Mouse (Mus musculus) midbrain, embryonic 16.5 days (tissue): ENCODE measurements at regions not wholly inside any gene's neighbourhood (a gene's known extent, or its start where the extent isn't known, plus 50 kb on each side); places are given as distances from the start of the nearest gene placed in this dataset.
A peak's percentile ranks its signal among the peaks of the same experiment; 100 is the strongest.

Source experiments
- ATAC-seq: fragments of 200-750 bp; cut with Nextera tagmentation; 2 replicates; pipeline ENCODE4 v1.8.0; 2017; ENCODE audit warnings: moderate TSS enrichment
- H3K27ac ChIP-seq: fragments of 300-500 bp; sonication (generic); 2 replicates; pipeline ENCODE4 v1.5.1; 2014; ENCODE audit warnings: mild to moderate bottlenecking, low read length, mixed read lengths
- H3K27me3 ChIP-seq: fragments of 300-500 bp; sonication (generic); 2 replicates; pipeline ENCODE4 v1.6.1; 2014; ENCODE audit warnings: low read depth, low read length, mixed read lengths; ENCODE audit not compliant: control insufficient read depth, insufficient read depth
- H3K36me3 ChIP-seq: fragments of 300-500 bp; sonication (generic); 2 replicates; pipeline ENCODE4 v1.6.1; 2014; ENCODE audit warnings: mild to moderate bottlenecking, low read length, moderate library complexity, mixed read lengths; ENCODE audit not compliant: control insufficient read depth, insufficient read depth
- H3K4me1 ChIP-seq: fragments of 300-500 bp; sonication (generic); 2 replicates; pipeline ENCODE4 v1.6.1; 2014; ENCODE audit warnings: mild to moderate bottlenecking, low read length, mixed read lengths; ENCODE audit not compliant: control insufficient read depth, insufficient read depth
- H3K4me2 ChIP-seq: fragments of 300-500 bp; sonication (generic); 2 replicates; pipeline ENCODE4 v1.6.1; 2014; ENCODE audit warnings: mild to moderate bottlenecking, low read length, mixed read lengths
- H3K4me3 ChIP-seq: fragments of 300-500 bp; sonication (generic); 2 replicates; pipeline ENCODE4 v1.5.1; 2014; ENCODE audit warnings: low read depth, mild to moderate bottlenecking, low read length, moderate library complexity, mixed read lengths
- H3K9ac ChIP-seq: fragments of 300-500 bp; sonication (generic); 2 replicates; pipeline ENCODE4 v1.6.1; 2014; ENCODE audit warnings: low read depth, low read length, mixed read lengths
- H3K9me3 ChIP-seq: fragments of 300-500 bp; sonication (generic); replicated peaks from 2 replicates; pipeline ENCODE4 v1.6.1; 2014; ENCODE audit warnings: mild to moderate bottlenecking, low read length, mixed read lengths; ENCODE audit not compliant: control insufficient read depth, poor library complexity, severe bottlenecking
- WGBS: fragments of 180-500 bp; shearing (Covaris S2); extraction: QIAGEN DNeasy Blood & Tissue Kit; methylation state at CpG from one replicate; pipeline ENCODE4 v1.1.7; 2014; 5-methylcytosine and 5-hydroxymethylcytosine counted together

DNA sequence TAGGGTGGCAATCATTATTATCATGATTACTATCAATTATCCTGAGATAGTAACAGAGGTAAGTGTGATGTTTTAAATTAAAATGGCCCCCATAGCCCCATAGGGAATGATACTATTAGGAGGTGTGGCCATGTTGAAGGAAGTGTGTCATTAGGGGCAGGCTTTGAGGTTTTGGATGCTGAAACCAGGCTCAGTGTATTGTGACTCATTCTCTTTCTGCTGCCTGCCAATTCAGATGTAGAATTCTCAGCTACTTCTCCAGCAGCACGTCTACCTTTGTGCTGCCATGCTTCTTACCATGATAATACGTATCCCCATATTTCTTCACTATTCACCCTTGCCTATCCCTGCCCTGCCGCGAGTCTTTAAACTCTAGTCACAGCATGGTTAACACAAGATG is 195.1 kb downstream of the Pten start:
- Histone ChIP-seq H3K4me1 (no peaks in the 10 kb centered on the region), H3K36me3 (no peaks in the 10 kb centered on the region), H3K27ac (no peak overlapping the region), H3K9ac (no peak overlapping the region), H3K9me3 (no peaks in the 10 kb centered on the region), H3K4me3 (no peak overlapping the region), H3K4me2 (no peak overlapping the region), H3K27me3 (no peaks in the 10 kb centered on the region)
- 87% methylated on average over 4 of the region's 4 CpGs for WGBS
- ATAC-seq = no peak

- Histone ChIP-seq H3K36me3 (no peaks in the 10 kb centered on the region), H3K4me1 (no peaks in the 10 kb centered on the region), H3K27ac (no peak overlapping the region), H3K4me3 (no peak overlapping the region), H3K9ac (no peak overlapping the region), H3K9me3 (no peaks in the 10 kb centered on the region), H3K27me3 (no peaks in the 10 kb centered on the region), H3K4me2 (no peak overlapping the region)
- WGBS = 89% methylated on average over 11 of the region's 11 CpGs
- no peak for ATAC-seq
These were observed 195.8 kb downstream of the Pten start for GRCm38 (mm10) chr19:32952928-32953687.

DNA sequence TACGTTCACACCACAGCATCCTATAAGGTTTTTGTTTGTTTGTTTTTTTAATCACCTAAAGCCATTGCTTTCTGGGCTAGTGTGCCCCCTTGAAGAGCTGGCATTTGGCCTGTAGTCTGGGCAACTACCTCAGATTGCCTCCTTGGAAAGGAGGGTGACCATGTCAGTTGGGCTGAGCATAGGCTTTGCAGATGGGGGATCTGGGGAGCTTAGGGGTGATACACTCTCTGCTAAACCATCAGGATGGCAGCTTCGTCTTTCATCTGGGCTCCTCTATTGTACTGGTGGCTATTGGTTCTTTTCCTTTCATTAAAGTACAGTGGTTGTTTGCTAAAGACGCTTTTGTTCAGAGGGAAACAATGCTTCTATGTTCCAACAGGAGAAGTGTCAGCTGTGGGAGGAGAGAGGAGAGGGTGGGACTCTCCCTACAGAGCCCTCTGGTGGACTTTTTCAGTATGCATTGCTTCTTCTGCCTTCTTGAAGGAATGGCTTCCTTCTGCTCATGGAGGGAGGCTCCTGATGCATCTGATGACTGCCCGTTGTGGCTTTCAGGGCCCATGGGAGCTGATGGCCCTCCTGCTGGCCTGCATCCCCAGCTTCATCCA is 196.8 kb downstream of the Pten start:
- no peak for ATAC-seq
- 41% methylated on average over 4 of the region's 4 CpGs for WGBS

GRCm38 (mm10) chr19:32954942-32955341 is 197.6 kb downstream of the Pten start:
- H3K27me3 ChIP-seq = no peaks in the 10 kb centered on the region
- H3K36me3 ChIP-seq = no peaks in the 10 kb centered on the region
- no peak overlapping the region for H3K9ac ChIP-seq
- H3K9me3 ChIP-seq = no peaks in the 10 kb centered on the region
- no peak overlapping the region for H3K4me2 ChIP-seq
- no peak for ATAC-seq
- no peak overlapping the region for H3K4me3 ChIP-seq
- no peak overlapping the region for H3K27ac ChIP-seq
- 96% methylated on average over 3 of the region's 3 CpGs for WGBS
- H3K4me1 ChIP-seq = no peaks in the 10 kb centered on the region

More for the DNA sequence above, 196.8 kb downstream of the Pten start:
- H3K4me2 ChIP-seq = no peak overlapping the region
- no peak overlapping the region for H3K4me3 ChIP-seq
- H3K4me1 ChIP-seq = no peaks in the 10 kb centered on the region
- no peaks in the 10 kb centered on the region for H3K27me3 ChIP-seq
- no peaks in the 10 kb centered on the region for H3K9me3 ChIP-seq
- H3K27ac ChIP-seq = no peak overlapping the region
- no peaks in the 10 kb centered on the region for H3K36me3 ChIP-seq
- H3K9ac ChIP-seq = no peak overlapping the region

- no peaks in the 10 kb centered on the region for H3K27me3 ChIP-seq
- no peak overlapping the region for H3K9ac ChIP-seq
- no peaks in the 10 kb centered on the region for H3K36me3 ChIP-seq
- no peak overlapping the region for H3K4me3 ChIP-seq
- WGBS = 5% methylated on average over 9 of the region's 9 CpGs
- no peak overlapping the region for H3K27ac ChIP-seq
- H3K4me2 ChIP-seq = peak overlapping the region; percentile 38
- H3K4me1 ChIP-seq = no peaks in the 10 kb centered on the region
- no peaks in the 10 kb centered on the region for H3K9me3 ChIP-seq
- ATAC-seq = no peak
These were observed 199.0 kb downstream of the Pten start for GRCm38 (mm10) chr19:32956143-32956915.

DNA sequence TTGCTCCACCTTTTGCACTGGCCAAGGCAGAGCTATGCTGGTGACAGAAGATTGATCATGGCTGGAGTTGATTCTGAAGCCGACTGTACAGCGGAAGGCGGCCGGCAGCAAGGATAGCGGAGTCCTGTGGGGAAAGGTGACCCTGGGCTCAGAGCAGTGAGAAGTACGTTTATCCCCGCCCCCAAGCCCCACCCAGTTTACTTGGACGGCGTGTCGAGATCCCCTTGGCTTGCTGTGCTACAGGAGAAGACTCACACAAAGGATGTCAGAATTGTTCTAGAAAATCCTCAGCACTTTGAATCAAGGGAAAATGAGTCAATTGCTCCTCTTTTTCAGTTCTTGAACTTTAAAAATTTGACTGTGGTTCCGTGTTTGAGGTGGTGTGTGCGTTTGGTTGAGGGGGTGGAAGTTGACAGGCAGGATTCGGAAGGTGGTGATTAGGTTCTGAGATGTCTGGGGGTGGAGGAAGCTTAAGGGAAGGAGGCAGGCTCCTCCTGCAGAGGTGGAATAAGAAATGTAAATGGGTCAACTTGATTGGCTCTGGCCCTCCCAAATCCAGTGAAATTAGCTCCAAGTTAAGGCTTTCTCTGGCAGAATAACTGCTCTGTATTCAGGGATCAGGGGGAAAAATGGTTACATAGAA is 199.7 kb downstream of the Pten start:
- no peaks in the 10 kb centered on the region for H3K4me1 ChIP-seq
- no peak overlapping the region for H3K9ac ChIP-seq
- no peak overlapping the region for H3K4me3 ChIP-seq
- H3K36me3 ChIP-seq = no peaks in the 10 kb centered on the region
- no peak overlapping the region for H3K27ac ChIP-seq
- no peaks in the 10 kb centered on the region for H3K27me3 ChIP-seq
- ATAC-seq = no peak
- 9% methylated on average over 13 of the region's 13 CpGs for WGBS
- H3K9me3 ChIP-seq = no peaks in the 10 kb centered on the region
- H3K4me2 ChIP-seq = peak overlapping the region; percentile 38

- ATAC-seq = no peak
- H3K27ac ChIP-seq = no peak overlapping the region
- no peaks in the 10 kb centered on the region for H3K27me3 ChIP-seq
- no peak overlapping the region for H3K4me3 ChIP-seq
- H3K9ac ChIP-seq = no peak overlapping the region
- no peaks in the 10 kb centered on the region for H3K36me3 ChIP-seq
- no peaks in the 10 kb centered on the region for H3K9me3 ChIP-seq
- H3K4me2 ChIP-seq = no peak overlapping the region
- WGBS = 97% methylated on average over 4 of the region's 4 CpGs
- H3K4me1 ChIP-seq = no peaks in the 10 kb centered on the region
These were observed 201.0 kb downstream of the Pten start for GRCm38 (mm10) chr19:32958276-32958675.

- WGBS = 95% methylated on average over 4 of the region's 4 CpGs
- H3K4me2 ChIP-seq = no peak overlapping the region
- H3K36me3 ChIP-seq = no peaks in the 10 kb centered on the region
- H3K27ac ChIP-seq = no peak overlapping the region
- no peaks in the 10 kb centered on the region for H3K9me3 ChIP-seq
- H3K4me1 ChIP-seq = no peaks in the 10 kb centered on the region
- H3K27me3 ChIP-seq = no peaks in the 10 kb centered on the region
- no peak overlapping the region for H3K4me3 ChIP-seq
- ATAC-seq = no peak
- H3K9ac ChIP-seq = no peak overlapping the region
These were observed 201.5 kb downstream of the Pten start for GRCm38 (mm10) chr19:32958791-32959190.

DNA sequence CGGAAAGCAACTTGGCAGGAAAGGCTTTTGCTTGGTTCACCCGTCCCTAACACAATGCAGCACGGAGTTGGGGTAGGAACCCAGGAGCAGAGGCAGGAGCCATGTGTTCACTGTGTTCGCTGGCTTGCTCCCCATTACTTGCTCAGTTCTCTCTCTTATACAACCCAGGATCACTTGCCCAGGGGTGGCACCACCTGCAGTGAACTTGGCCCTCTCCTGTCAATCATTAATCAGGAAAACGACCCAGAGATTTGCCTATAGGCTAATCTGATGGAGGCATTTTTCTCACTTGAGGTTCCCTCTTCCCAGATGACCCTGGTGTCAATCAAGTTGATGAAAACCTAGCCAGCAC is 202.5 kb downstream of the Pten start:
- H3K27me3 ChIP-seq = no peaks in the 10 kb centered on the region
- no peaks in the 10 kb centered on the region for H3K9me3 ChIP-seq
- H3K9ac ChIP-seq = no peak overlapping the region
- WGBS = 65% methylated on average over 5 of the region's 5 CpGs
- H3K4me1 ChIP-seq = no peaks in the 10 kb centered on the region
- no peak overlapping the region for H3K4me2 ChIP-seq
- no peaks in the 10 kb centered on the region for H3K36me3 ChIP-seq
- ATAC-seq = no peak
- no peak overlapping the region for H3K4me3 ChIP-seq
- no peak overlapping the region for H3K27ac ChIP-seq
